Mouse (Mus musculus) forebrain, embryonic 15.5 days (tissue): ENCODE measurements around the gene Gtf3c1. TPM values are rescaled to one million over a fixed set of nuclear protein-coding genes. Genes with fewer than 3 reads are reported as not detected.
A peak's percentile ranks its signal among the peaks of the same experiment; 100 is the strongest.

Experiments used
- ATAC-seq: fragments of 200-750 bp; cut with Nextera tagmentation; replicated peaks from 2 replicates; pipeline ENCODE4 v1.8.0; 2017; ENCODE audit warnings: mild to moderate bottlenecking, moderate TSS enrichment, moderate library complexity
- H3K27ac ChIP-seq: fragments of 300-500 bp; sonication (generic); replicated peaks from 2 replicates; pipeline ENCODE4 v1.5.1; 2015; ENCODE audit warnings: mild to moderate bottlenecking, inconsistent platforms
- H3K27me3 ChIP-seq: fragments of 300-500 bp; sonication (generic); 2 replicates; pipeline ENCODE4 v1.6.1; 2015; ENCODE audit warnings: inconsistent platforms
- H3K36me3 ChIP-seq: fragments of 300-500 bp; sonication (generic); 2 replicates; pipeline ENCODE4 v1.6.1; 2015; ENCODE audit warnings: mild to moderate bottlenecking, inconsistent platforms
- H3K4me1 ChIP-seq: fragments of 300-500 bp; sonication (generic); 2 replicates; pipeline ENCODE4 v1.6.1; 2015; ENCODE audit warnings: inconsistent platforms
- H3K4me2 ChIP-seq: fragments of 300-500 bp; sonication (generic); replicated peaks from 2 replicates; pipeline ENCODE4 v1.6.1; 2015; ENCODE audit warnings: mild to moderate bottlenecking, inconsistent platforms
- H3K4me3 ChIP-seq: fragments of 300-500 bp; sonication (generic); 2 replicates; pipeline ENCODE4 v1.5.1; 2015; ENCODE audit warnings: mild to moderate bottlenecking, inconsistent platforms
- H3K9ac ChIP-seq: fragments of 300-500 bp; sonication (generic); replicated peaks from 2 replicates; pipeline ENCODE4 v1.6.1; 2015; ENCODE audit warnings: mild to moderate bottlenecking, inconsistent platforms
- H3K9me3 ChIP-seq: fragments of 300-500 bp; sonication (generic); 2 replicates; pipeline ENCODE4 v1.6.1; 2016; ENCODE audit warnings: inconsistent platforms
- WGBS: fragments of 180-500 bp; shearing (Covaris S2); methylation state at CpG from one replicate; pipeline ENCODE4 v1.1.7; 2015; ENCODE audit warnings: mixed read lengths; 5-methylcytosine and 5-hydroxymethylcytosine counted together
- polyA plus RNA-seq: library from polyadenylated mRNA; unstranded; fragments of >200 nt; fragmentation: Nextera tagmentation; extraction: Ambion mirVana; gene quantifications from 2 replicates; pipeline ENCODE4 v1.2.1, GENCODE M21; 2015

Gene Gtf3c1
- polyA plus RNA-seq, 1 experiment from 2014 or later: 36.8 TPM

DNA sequence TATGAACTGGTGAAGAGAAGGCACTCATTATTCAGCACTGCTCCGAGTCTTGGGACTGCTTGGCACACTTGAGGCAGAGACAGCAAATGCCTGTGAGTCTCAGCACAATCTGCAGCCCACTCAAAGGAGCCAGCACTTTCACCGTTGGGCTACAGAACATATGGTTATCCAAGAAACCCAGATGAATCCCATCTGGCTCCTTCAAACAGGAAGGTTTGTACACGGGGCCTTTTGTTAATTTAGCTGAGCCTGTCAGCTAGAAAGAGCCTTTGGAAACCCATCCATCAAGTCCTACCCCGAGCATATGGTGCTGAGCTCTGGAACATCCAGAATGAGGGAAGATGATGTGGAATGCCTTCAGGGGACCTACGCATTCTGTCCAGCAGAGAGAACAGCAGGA is 13.5 kb downstream of the Gtf3c1 start:
- ATAC-seq: peak; percentile 71
- Histone ChIP-seq H3K9me3 (0 out of 2 replicates have a peak, but pooled peaks cover 4% of the 10 kb centered on the region), H3K9ac (no peak overlapping the region), H3K27me3 (no peaks in the 10 kb centered on the region), H3K36me3 (peaks cover 95% of the 10 kb centered on the region), H3K4me1 (no peaks in the 10 kb centered on the region), H3K4me2 (no peak overlapping the region), H3K4me3 (no peak overlapping the region), H3K27ac (peak overlapping the region; percentile 31)
- 68% methylated on average over 5 of the region's 5 CpGs for whole genome bisulfite sequencing

DNA sequence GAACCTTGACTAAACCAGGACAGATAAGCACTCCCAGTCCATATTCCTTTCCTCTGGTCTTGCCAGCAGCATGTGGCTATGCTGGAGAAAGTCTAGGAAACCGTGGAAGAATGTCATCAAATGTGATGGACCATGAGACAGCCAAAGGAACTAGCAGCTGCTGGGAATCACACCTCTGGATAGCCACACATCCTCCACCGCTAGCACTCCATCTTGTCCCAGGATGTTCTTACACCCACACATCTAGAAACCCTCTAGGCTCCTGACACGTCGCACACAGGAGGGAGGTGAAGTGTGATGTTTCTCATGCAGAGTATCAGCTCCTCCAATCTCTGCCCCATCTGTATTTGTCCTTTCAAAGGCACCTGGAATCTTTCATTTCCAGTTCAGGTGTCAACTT is 17.1 kb downstream of the Gtf3c1 start:
- Histone ChIP-seq H3K4me3 (no peak overlapping the region), H3K4me1 (no peaks in the 10 kb centered on the region), H3K4me2 (no peak overlapping the region), H3K9ac (no peak overlapping the region), H3K9me3 (no peaks in the 10 kb centered on the region), H3K27me3 (no peaks in the 10 kb centered on the region), H3K27ac (no peak overlapping the region), H3K36me3 (peaks cover 83% of the 10 kb centered on the region)
- ATAC-seq: no peak
- 95% methylated on average over 4 of the region's 4 CpGs for WGBS

DNA sequence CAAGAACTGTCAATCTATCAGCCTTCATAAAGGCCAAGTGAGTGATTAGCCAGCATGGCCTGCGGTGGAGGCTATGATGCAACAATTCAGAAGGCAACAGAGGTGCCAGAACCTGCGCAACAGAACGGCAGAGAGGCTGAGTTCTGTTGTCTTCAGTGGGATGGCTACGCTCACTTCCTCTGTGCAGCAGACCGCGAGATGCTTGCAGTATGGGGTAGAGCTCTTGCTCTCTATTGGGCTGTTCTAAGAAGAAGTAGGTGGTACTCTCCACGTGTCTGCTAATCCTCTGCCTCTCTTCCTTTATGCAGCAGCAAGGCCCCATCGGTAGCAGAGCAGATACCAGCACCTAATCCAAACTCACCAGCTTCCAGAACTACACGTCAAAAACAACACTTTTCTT is 27.6 kb downstream of the Gtf3c1 start:
- Histone ChIP-seq H3K9ac (no peak overlapping the region), H3K9me3 (no peaks in the 10 kb centered on the region), H3K36me3 (peaks cover 72% of the 10 kb centered on the region), H3K4me1 (no peaks in the 10 kb centered on the region), H3K27ac (no peak overlapping the region), H3K4me3 (no peak overlapping the region), H3K27me3 (no peaks in the 10 kb centered on the region), H3K4me2 (no peak overlapping the region)
- WGBS: 73% methylated on average over 9 of the region's 9 CpGs
- ATAC-seq: no peak

DNA sequence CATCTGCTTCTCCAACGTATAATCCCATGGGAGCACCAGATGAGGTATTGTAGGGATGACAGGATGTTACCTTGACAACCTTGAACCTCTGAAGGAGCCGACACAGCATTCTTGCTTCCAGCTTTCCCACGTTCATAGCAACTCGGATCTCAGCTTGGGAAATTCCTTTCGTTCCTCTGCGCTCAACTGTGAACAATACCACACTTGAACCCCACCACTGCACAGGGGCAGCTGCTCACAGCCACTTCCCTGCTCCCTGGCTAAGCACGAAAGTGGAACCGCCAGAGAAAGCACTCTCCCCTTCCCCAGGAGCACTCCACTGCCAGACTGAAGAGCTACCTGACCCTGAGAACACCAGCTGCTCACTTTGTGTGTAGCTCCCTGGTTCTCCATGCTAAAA is 28.8 kb downstream of the Gtf3c1 start:
- Histone ChIP-seq H3K4me3 (no peak overlapping the region), H3K27ac (no peak overlapping the region), H3K36me3 (peaks cover 75% of the 10 kb centered on the region), H3K9me3 (no peaks in the 10 kb centered on the region), H3K27me3 (no peaks in the 10 kb centered on the region), H3K4me2 (no peak overlapping the region), H3K4me1 (no peaks in the 10 kb centered on the region), H3K9ac (no peak overlapping the region)
- 70% methylated on average over 8 of the region's 8 CpGs for WGBS
- no peak for ATAC-seq

DNA sequence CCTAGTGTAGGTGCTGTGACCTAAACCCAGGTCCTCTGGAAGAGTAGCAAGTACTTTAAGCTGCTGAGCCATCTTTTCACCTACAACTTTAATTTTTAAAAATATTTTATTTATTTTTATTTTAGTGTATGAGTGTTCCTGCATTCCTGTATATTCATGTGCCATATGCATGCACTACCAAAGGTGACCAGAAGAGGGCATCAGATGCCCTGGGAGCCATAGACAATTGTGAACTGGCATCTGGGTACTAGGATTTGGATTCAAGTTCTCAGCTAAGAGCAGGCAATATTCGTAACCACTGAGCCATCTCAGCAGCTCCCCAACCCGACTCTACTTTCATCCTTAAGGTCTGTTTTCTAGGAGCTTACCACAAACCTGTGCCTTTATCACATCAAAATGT is 32.7 kb downstream of the Gtf3c1 start:
- ATAC-seq: no peak
- H3K27me3 ChIP-seq: no peaks in the 10 kb centered on the region
- H3K4me2 ChIP-seq: no peak overlapping the region
- no peak overlapping the region for H3K4me3 ChIP-seq
- WGBS: 89% methylated on average over 2 of the region's 2 CpGs
- H3K36me3 ChIP-seq: peaks cover 97% of the 10 kb centered on the region
- no peaks in the 10 kb centered on the region for H3K4me1 ChIP-seq
- no peak overlapping the region for H3K9ac ChIP-seq
- no peaks in the 10 kb centered on the region for H3K9me3 ChIP-seq
- no peak overlapping the region for H3K27ac ChIP-seq

DNA sequence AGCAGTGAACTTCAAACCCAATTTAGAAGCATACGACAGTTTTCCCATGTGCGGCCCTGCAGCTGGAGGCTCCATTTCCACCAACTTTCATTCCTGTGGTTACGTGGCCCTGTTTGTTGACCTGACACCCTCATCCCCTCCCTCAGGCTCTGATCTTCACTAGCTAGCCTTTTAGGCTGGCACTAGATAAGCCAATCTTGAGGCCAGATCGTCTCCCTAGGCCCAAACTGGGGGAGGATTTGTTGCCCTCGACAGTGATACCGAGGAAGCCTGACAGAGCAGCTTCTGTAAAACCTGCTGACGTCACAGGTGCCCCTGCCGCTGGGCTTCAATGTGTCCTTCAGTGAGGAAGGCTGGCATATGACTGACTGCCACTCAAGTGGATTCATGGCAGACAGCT is 36.2 kb downstream of the Gtf3c1 start:
- H3K4me3 ChIP-seq: no peak overlapping the region
- H3K9me3 ChIP-seq: no peaks in the 10 kb centered on the region
- no peak overlapping the region for H3K9ac ChIP-seq
- ATAC-seq: no peak
- no peak overlapping the region for H3K27ac ChIP-seq
- peaks cover 96% of the 10 kb centered on the region for H3K36me3 ChIP-seq
- 93% methylated on average over 8 of the region's 8 CpGs for WGBS
- H3K4me1 ChIP-seq: no peaks in the 10 kb centered on the region
- no peak overlapping the region for H3K4me2 ChIP-seq
- H3K27me3 ChIP-seq: no peaks in the 10 kb centered on the region

DNA sequence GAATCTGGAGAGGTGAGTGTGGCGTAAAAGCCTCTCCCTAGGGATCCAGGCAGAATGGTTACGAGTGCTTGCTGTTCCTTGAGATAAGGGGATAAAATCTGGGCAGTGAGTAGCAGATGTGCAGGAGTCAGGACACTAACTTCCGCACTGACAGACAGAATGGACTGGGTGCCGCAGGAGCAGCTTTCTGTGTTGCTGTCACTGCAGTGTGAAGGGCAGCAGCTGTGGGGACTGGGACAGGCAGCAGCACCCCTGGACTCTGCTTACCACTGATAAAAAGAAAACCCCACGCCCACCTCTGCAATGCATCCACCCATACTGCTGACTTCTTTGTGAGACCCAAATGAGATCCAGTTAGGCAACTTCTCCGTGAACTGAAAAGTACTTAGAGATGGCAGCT is 36.7 kb downstream of the Gtf3c1 start:
- no peak for ATAC-seq
- H3K4me3 ChIP-seq: no peak overlapping the region
- H3K36me3 ChIP-seq: peaks cover 96% of the 10 kb centered on the region
- WGBS: 92% methylated on average over 6 of the region's 6 CpGs
- no peaks in the 10 kb centered on the region for H3K4me1 ChIP-seq
- no peak overlapping the region for H3K9ac ChIP-seq
- H3K27ac ChIP-seq: no peak overlapping the region
- no peaks in the 10 kb centered on the region for H3K27me3 ChIP-seq
- no peaks in the 10 kb centered on the region for H3K9me3 ChIP-seq
- no peak overlapping the region for H3K4me2 ChIP-seq

DNA sequence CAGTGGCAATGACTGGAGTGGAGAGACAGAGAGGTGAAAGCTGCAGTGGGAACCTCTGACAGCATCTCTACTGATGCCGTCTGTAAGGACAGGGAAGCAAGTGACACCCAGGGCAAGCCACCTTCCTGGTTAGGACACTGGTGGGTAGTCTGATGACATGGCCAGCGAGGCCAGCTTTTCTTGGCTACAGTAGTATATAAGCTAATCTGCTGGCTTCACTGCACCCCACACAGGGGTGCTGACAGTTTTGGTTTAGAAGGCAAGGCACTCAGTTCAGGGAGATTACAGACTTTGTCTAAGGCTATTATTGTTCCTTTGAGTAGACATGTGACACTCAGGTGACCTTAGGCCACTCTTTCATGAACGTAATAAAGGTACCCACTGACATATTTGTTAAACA is 43.9 kb downstream of the Gtf3c1 start:
- Histone ChIP-seq H3K9ac (no peak overlapping the region), H3K4me1 (no peaks in the 10 kb centered on the region), H3K27me3 (no peaks in the 10 kb centered on the region), H3K4me3 (no peak overlapping the region), H3K9me3 (no peaks in the 10 kb centered on the region), H3K36me3 (peaks cover 90% of the 10 kb centered on the region), H3K4me2 (no peak overlapping the region), H3K27ac (no peak overlapping the region)
- no peak for ATAC-seq
- 82% methylated on average over 3 of the region's 3 CpGs for WGBS

DNA sequence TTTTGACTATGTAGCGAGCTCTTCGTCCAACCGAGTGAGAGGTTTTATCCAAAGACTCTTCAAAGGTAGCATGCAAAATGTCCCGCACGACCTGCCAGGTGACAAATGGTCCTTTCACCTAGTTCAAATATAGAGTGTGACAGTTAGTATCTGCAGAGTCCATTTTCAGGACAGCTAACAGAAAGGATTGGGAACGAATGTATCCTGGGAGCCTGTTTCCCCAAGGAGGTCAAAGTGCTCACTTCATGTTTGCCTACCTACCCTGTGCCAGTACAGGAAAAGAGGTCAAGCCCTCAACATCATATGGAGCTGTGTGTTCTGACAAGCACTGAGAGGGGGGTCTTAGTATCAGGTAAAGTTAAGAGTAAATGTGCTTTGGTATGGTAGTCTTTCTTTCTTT is 50.1 kb downstream of the Gtf3c1 start:
- Histone ChIP-seq H3K27me3 (no peaks in the 10 kb centered on the region), H3K9ac (no peak overlapping the region), H3K27ac (no peak overlapping the region), H3K4me2 (no peak overlapping the region), H3K4me1 (no peaks in the 10 kb centered on the region), H3K9me3 (no peaks in the 10 kb centered on the region), H3K36me3 (peaks cover 94% of the 10 kb centered on the region), H3K4me3 (no peak overlapping the region)
- WGBS: 96% methylated on average over 6 of the region's 6 CpGs
- no peak for ATAC-seq

DNA sequence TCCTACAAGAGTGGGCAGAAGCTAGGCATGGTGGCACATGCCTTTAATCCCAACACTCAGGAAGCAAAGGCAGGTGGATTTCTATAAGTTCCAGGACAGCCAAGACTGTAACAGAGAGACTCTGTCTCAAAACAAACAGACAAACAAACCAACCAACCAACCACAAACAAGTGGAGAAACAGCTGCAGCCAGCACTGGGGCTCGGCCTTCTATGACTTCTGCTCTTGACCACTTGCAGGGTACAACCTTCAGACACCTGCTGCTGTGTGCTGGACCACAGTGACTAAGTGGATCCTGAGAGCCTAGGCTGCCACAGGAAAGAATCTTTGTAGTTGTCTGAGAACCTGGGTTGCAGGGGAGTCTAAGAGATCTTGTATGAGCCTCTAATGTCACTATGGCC is 58.6 kb downstream of the Gtf3c1 start:
- 100% methylated on average over 1 of the region's 1 CpGs for WGBS

DNA sequence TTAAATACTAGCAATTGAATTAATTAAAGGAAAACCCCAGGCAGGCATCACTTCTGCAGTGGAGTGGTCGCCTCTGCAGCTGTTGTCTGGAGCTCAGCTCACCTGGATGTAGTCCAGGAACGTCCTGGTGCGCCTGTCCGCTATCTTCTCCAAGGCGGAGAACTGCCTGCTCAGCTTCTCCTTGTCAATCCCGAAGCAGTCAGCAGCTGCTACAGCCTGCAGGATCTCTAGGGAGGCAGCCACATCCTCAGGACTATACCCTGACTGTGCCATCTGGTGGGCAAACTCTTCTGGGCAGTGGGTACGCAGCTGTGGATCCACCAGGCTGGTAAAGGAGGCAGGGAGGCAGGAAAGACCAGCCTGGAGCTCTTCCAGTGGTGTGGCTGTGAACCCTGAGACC is 62.2 kb downstream of the Gtf3c1 start:
- H3K4me3 ChIP-seq: no peak overlapping the region
- no peaks in the 10 kb centered on the region for H3K4me1 ChIP-seq
- no peak overlapping the region for H3K4me2 ChIP-seq
- H3K27me3 ChIP-seq: no peaks in the 10 kb centered on the region
- H3K36me3 ChIP-seq: peaks cover 98% of the 10 kb centered on the region
- ATAC-seq: no peak
- WGBS: 91% methylated on average over 7 of the region's 7 CpGs
- H3K9me3 ChIP-seq: no peaks in the 10 kb centered on the region
- H3K9ac ChIP-seq: no peak overlapping the region
- H3K27ac ChIP-seq: no peak overlapping the region

More for the DNA sequence above, 58.6 kb downstream of the Gtf3c1 start:
- Histone ChIP-seq H3K4me1 (no peaks in the 10 kb centered on the region), H3K9me3 (no peaks in the 10 kb centered on the region), H3K4me2 (no peak overlapping the region), H3K36me3 (peaks cover 95% of the 10 kb centered on the region), H3K9ac (no peak overlapping the region), H3K27ac (no peak overlapping the region), H3K27me3 (no peaks in the 10 kb centered on the region), H3K4me3 (no peak overlapping the region)
- no peak for ATAC-seq

DNA sequence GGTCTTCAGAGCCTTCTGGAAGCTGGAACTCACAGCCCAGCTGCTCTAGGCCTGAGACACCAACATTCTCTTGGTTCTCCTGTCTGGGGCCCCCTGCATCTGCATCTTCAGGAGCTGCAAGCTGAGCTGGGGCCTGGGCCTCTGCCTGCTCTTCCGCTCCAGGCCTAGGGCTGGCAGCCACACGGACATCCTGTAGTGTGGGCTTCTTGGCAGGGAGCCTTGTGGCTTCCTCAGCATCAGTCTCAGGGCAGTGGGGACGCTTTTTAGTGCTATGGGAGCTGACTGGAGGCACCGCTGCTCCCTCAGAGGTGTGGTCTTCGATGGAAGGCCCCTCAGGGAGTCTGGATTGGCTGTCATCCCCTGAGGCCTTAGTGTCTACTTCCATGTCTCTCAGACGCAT is 63.7 kb downstream of the Gtf3c1 start:
- H3K27ac ChIP-seq: no peak overlapping the region
- no peaks in the 10 kb centered on the region for H3K27me3 ChIP-seq
- no peak overlapping the region for H3K9ac ChIP-seq
- no peak for ATAC-seq
- H3K4me1 ChIP-seq: 0 out of 2 replicates have a peak, but pooled peaks cover under 1% of the 10 kb centered on the region
- H3K4me3 ChIP-seq: no peak overlapping the region
- H3K36me3 ChIP-seq: peaks cover 90% of the 10 kb centered on the region
- WGBS: 89% methylated on average over 6 of the region's 6 CpGs
- H3K4me2 ChIP-seq: no peak overlapping the region
- H3K9me3 ChIP-seq: no peaks in the 10 kb centered on the region

DNA sequence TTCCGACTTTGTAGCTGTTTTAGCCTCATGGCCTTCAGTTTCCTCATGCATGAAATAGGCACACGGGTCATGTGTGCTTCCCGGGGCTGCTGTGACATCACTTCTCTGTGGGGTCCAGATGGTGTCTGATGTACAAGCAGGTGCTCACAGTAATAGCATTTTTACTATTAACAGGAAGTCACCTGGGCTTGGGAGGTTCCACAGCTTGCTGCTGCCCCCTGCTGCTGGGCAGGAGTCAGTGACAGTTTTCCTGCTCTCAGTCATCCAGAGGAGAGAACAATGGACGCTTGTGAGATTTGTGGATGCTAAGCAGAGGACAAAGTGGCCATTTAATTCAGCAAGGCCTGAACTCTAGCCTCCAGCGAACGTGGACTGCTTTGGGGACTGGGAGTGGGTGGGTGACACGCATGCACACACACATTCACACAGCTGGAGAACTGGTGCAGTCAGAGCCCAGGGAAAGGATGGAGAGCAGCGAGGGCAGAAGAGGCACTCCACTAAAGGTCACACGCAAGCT is 68.7 kb downstream of the Gtf3c1 start:
- no peak overlapping the region for H3K4me3 ChIP-seq
- H3K27me3 ChIP-seq: no peaks in the 10 kb centered on the region
- H3K9ac ChIP-seq: no peak overlapping the region
- H3K4me1 ChIP-seq: peaks cover 3% of the 10 kb centered on the region
- H3K36me3 ChIP-seq: peaks cover 41% of the 10 kb centered on the region
- peak; percentile 64 for ATAC-seq
- peak overlapping the region; percentile 19; the same call in 1 of the 2 replicates for H3K27ac ChIP-seq
- H3K9me3 ChIP-seq: no peaks in the 10 kb centered on the region
- 34% methylated on average over 9 of the region's 9 CpGs for WGBS
- H3K4me2 ChIP-seq: no peak overlapping the region
